Mouse (Mus musculus): ENCODE data around the gene Mup13. TPM values are rescaled to one million over a fixed set of nuclear protein-coding genes. Genes with fewer than 3 reads are reported as not detected.
"Not testable (repeated sequence)": the region's sequence is repeated elsewhere in the genome, so short reads cannot be mapped to it uniquely, and the experiment has no call there.

The Mup13 gene
- polyA plus RNA-seq (2012; fragmentation: generic; extraction: Trizol): not detected
- long read RNA-seq, experiment 1: 0 reads
- long read RNA-seq, experiment 2: 0 reads

DNA sequence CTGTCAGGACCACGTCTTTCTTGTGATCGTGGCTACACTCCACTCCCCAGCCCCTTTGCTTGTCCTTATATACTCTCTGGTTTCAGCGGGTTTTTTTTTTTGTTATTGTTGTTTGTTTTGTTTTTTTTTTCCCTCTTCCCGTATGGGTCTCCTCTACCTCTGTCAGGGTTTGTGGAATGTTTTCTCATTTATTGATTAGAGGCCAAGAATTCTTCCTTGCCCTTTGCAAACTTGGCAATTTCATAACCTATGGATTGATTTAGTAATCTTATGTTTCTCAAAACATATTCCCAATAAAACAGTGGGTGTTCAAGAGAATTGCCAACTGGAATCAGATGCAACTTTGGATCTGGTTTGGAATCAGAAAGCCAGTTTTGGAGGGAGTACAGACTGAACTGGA lies at the start of gene Mup13:
TSS of gene Mup13 (minus strand) at position 101 of the 400 bp plus-strand sequence.
- H3K27me3 ChIP-seq (ENCODE audit: control insufficient read depth, insufficient read depth, insufficient read length); H3K4me3 ChIP-seq (ENCODE audit: insufficient read depth, poor library complexity, severe bottlenecking); H3K79me3 ChIP-seq (ENCODE audit: low read depth); H3ac ChIP-seq (ENCODE audit: control insufficient read depth, insufficient read length, low read depth); H3K79me2 ChIP-seq (ENCODE audit: control insufficient read depth, insufficient read depth); H3K36me3 ChIP-seq (ENCODE audit: control insufficient read depth, insufficient read depth): not testable (repeated sequence)

Other genes with a start within 250 kb of the Mup13 start
- gene Mup14, start 75.7 kb upstream of the Mup13 start, polyA plus RNA-seq (2012; fragmentation: generic; extraction: Trizol): not detected
- not detected for gene Mup15, start 211.5 kb upstream of the Mup13 start, polyA plus RNA-seq (2012; fragmentation: generic; extraction: Trizol)

Measured in C2C12 (cell line).